Mouse (Mus musculus): Measurements from ENCODE around the gene Tlr12.
"Not testable (repeated sequence)": the region's sequence is repeated elsewhere in the genome, so short reads cannot be mapped to it uniquely, and the experiment has no call there.

The Tlr12 gene

DNA sequence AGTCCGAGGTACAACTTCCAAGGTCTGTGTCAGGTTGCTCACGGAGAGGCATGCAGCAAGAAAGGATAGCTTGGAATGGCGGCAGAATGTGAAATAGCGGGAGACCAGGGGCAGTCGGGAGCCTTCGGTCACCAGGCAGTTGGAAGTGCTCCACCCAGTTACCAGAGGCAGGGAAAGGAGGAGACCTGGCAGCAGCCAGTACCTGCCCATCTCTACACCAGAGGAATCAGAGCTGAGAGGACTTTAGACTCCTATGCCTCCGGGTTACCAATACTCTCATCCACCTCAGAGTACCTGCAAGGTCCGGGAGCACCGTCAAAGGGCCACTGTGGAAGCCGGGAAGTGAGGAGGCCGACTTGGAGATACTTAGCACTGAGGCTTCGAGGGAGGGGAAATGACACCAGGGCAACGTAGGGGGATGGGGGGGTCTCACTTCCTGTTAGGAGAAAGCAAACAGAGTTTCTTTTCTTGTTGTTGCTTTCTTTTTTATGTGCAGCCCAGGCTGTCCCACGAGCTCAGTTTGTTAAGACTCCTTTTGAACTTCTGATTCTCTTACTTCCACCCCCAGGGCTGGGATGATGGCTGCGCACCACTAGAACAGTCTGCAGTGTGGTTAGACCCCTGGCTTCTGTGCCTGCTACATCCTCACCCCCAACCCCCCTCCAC, at the start of gene Tlr12:
Tlr12 (minus strand) TSS at position 374 of the 666 bp plus-strand sequence.
- DNase-seq (ENCODE audit: low read depth), result peak; percentile 58

DNA sequence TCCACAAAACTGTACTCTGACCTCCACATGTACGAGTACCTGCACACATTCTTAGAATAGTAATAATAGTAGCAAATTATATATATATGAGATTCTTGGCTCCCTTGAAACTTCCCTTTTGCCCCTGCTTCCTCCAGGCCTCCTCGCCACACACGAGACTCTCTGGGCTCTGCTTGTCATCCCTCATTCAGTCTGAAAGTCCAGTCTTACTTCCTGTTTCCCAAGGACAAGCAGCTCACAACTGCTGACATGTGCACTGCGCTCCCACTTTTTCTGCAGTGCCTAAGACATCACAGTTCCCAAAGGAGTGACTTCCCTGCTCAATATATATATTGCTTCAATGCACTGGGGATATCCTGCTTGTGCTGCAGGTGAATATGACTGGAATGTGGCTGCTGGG, 48.8 kb upstream of the Tlr12 start:
- not testable (repeated sequence) for DNase-seq (ENCODE audit: low read depth)

DNA sequence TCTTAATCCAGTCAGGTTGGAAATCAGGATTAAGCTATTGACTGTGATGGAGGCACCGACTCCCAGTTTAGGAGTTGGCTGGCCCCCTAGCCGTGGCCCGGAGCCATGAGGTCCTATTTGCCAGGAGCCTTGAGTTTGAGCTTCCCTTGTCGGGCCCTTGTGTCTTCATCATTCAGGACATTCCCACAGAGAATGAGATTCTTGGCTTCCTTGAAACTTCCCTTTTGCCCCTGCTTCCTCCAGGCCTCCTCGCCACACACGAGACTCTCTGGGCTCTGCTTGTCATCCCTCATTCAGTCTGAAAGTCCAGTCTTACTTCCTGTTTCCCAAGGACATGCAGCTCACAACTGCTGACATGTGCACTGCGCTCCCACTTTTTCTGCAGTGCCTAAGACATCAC, 47.9 kb upstream of the Tlr12 start:
- not testable (repeated sequence) for DNase-seq (ENCODE audit: low read depth)

DNA sequence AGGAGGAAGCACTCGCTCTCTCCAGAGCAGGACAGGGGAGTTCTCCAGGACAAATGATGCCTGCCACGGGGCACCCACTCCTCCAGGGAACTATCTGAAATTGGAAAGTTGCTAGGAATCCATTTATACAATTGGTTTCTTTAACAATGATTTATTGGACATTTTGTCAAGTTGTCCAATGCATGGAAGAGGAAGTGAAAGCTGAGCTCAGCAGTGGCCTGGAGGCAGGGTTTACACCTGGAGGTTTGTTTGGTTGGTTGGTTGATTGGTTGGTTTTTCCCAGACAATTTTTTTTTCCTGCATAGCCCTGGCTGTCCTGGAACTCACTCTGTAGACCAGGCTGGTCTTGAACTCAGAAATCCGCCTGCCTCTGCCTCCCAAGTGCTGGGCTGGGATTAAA, 45.6 kb upstream of the Tlr12 start:
- no peak for DNase-seq (ENCODE audit: low read depth)

DNA sequence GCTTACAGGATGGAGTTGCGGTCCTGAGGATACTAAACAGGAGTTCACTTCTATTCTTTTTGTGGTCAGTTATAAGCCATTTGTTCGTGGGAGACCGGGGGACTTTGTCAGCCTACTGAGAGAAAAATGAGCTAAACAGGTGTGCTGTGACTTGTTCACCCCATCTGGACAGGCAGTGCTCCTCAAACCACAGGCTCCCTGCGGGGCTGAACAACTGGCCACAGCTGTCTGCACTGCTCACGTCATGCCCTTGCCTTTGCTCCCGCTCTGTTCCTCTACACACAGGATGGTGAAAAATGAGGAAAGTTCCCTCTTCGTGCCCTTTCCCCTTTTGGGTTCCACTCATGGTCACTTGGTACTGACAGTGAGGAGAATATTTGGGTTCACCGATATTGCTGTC, 42.6 kb upstream of the Tlr12 start:
- DNase-seq (ENCODE audit: low read depth), result no peak

DNA sequence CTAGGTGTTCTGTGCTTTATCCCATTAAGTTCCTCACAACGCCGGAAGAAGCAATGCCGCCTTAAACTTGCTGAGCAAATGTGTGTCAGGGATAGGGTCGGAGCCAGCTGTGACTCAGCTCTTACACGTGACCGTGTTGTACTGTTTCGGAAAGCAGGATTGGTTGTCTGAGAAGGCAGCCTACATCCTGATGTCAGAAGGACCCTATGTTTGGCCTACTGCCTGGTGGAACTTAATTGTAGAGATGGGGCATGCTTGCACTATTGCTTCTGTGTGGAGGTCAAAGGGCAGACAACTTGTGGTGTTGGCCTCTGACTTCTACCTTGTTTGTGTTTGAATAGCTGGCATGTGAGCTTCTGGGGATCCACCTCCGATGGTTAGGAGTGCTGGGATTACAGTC, 41.8 kb upstream of the Tlr12 start:
- DNase-seq (ENCODE audit: low read depth), result no peak

DNA sequence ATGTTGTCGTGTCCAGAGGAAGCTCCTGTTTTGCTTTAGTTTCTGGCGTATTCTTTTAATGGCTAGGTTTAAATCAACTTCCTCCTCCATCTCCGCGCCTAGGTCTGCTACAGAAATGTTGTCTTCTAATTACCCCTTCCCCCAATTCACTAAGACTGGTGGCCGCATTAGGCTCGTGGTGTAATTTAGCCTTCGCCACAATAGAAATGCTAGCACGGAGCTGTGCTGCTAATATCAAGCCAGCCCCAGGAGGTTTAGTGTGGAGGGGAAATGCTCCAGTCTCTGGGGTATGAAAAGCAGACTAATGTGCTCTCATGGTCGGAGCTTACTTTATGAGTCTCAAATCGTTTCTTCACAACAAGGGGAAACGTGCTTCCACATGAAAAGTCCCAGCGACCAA, 37.0 kb upstream of the Tlr12 start:
- peak; percentile 18 for DNase-seq (ENCODE audit: low read depth)

DNA sequence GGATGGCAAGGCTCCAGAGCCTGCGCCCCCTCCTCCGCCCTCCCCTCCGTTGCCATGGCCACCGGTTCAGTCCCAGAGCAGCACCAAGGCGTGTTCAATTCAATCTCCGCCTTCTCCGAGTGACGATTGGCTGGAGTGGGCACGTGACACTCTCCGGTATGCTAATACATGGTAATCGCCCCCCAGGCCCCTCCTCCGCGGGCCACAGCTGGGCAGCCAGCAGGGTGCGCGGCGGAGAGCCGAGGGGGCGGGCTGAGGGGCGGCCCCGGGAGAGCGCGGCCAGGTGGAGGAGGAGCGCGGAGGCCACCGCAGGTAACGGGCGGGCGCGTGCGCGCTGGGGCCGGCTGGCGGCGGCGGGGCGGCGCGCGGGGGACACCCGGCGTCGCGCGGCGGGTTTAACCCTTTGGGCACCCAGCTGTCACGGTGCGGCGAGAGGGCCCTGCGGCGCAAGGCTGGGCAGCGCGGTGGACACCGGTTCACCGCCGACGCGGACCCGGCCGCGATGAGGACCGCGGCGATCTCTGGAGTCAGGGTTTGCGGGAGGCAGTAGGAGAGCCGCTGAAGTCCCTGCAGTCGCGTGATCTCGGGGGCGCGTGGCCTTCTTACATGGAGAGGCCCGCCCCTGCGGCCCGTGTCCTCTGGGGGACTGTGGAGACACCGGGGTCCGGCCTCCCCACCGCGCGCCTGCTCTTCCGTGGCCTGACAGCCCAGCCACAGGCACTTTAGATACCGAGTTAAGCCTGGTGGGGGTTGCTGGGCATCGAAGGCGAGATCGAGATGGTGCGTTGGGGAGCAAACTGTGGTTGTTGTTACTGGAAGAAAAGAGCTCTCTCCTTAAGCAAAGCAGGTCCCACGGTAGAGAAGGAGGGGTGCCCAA, 36.3 kb upstream of the Tlr12 start, which contains the start of gene Phc2:
Phc2 (plus strand) TSS at position 198 of the 877 bp plus-strand sequence.
- DNase-seq (ENCODE audit: low read depth), result peak; percentile 90

DNA sequence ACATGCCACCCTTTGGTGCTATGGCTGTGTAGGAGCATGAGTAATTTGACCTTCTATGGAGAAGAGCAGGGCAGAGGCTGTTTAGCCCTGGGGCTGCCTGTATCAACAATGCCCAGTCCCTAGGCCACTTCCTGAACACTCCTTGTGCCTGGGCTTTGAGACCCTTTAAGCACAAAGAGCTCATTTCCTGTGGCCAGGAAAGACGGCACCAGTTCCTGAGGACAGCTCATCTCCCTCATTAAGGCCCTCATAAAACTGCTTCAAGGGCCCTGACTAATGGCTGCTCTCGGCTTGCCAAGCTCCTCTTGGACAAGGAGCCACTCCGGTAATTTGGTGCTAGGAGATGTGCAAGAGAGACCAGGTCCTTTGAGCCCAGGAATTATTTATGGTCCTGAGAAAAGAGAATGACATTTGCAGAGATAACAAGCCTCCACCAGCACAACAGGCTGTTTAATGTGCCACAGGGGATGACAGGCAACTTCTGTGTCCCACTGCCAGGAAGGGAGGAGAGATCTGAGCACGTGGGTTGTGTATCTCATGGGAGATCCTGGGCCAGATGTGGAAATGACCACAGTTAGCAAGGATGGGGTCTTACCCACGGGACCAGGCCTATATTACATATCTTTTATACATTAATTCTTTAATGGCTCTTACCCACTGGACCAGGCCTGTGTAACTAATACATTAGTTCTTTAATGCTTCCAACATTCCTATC, 34.3 kb upstream of the Tlr12 start:
- no peak for DNase-seq (ENCODE audit: low read depth)

DNA sequence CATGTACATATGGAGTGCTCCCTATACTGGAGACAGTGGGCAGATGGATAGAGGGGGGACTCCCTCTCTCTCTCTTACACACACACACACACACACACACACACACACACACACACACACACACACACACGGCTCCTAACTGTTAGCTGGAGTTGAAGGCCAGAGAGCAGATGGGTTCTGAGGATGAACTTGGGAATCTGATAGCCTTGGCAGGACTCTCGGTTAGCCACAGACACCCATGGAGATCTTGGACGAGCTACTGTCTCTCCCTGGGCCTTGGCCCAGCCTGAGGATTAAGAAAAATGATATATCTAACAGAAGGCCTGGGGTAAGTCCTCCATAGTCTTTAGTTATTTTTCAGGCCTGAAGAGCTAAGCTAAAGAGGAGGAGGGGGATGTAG, 33.1 kb upstream of the Tlr12 start:
- no peak for DNase-seq (ENCODE audit: low read depth)

DNA sequence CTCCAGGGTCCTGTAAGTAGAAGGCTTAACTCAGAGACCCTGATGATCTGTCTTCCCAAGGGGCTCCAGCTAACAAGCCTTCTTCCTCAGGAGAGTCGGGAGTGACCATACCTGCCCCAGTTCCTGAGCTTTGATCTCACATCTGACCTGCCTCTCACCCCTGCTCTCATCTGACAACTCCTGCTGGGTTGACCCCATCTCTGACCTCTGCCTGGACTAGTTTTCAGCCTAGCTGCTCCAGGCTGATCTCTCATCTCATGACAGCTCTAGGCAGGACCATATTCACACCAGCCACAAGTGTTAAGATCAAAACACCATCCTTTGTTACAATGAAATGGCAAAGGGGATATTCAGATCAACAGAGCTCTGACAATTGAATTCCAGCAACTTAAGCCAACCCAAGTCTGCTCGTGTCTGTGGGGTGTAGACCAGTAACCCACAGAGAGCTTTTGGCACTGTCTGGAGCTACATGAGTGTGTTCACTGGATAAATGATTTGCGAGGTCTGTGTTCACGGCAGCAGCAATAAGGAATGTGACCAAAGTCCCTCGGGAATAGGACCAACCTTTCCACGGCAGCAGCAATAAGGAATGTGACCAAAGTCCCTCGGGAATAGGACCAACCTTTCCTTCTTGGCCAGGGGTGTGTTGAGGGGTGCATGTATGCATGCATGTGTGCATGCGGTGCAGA, 30.3 kb upstream of the Tlr12 start:
- no peak for DNase-seq (ENCODE audit: low read depth)

DNA sequence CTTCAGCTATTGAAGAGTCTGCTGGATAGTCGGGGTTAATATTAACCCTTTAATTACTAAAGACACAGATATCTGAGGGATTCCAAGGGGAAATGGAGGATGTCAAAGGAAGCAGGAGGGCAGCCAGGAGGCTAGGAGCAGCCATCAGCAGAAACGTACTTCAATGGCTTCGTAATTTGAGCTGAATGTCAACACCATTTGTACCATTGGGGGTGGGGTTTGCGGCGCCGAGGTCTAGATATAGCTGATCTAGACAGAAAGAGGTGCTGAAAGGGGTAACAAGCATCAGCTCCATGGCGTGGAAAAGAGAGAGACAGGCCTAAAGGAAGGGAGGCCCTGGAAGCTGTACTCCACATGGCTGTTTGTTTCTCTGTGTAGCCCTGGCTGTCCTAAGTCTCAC, 28.3 kb upstream of the Tlr12 start:
- DNase-seq (ENCODE audit: low read depth), result no peak

DNA sequence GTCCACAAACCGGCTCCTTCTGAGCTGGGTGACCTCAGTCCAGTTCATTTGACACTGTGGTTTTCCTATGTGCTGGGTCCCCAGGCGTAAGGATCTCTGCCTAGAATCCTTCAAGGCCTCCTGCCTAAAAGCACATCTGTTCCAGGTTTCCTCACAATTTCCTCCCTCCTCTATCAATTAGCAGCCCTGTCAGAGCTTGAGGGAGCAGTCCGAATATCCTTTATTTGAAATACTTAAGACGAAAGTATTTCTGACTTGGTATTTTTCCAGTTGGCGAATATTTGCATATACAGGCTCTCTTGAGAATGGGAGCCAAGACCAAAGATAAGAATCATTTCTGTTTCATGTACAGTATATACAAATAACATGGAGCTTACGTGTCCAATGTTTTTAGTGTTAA, 27.5 kb upstream of the Tlr12 start:
- DNase-seq (ENCODE audit: low read depth), result no peak

DNA sequence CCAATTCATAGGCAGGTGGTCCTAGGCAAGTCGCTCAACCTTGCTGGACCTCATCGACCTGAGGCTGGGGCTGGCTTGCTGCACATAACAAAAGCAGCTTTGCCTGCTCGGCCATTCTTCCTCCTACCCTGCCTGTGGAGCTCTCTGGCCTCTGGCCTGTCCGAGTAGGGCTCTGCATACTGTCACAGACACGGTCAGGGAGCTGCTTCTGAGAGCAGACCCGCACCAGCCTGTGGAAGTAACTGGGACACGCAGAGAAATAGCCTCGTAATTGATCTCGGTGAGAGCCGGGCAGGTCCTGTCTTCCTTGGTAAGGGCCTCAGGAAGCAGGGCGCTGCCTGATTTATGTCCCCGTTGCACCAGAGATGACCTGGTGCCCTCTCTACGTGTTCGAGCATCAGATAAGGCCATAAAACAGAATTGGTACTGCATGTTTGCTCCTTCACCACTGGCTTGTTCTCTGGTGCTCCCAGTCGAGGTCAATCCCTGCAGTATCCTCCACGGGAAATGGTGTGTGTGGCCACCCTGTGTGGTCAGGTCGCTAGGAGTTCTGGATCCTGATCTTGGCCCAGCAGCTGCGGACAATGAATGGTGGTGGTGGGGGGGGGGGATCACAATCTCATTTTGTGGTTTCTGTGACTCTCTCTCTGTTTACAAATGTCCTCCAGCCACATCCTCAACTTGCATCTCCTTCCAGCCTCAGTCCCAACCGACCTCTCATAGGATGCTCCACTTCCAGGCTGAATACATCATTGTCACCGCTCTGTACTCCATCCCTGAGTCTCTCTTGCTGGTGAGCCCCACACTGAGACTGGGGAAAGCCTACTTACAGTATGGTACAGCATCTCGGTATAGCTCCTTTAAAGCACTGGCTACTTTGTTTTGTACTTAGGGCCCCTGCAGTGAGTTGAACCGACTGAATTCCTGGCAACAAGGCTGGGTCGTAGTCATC, 23.6 kb upstream of the Tlr12 start:
- DNase-seq (ENCODE audit: low read depth), result no peak

DNA sequence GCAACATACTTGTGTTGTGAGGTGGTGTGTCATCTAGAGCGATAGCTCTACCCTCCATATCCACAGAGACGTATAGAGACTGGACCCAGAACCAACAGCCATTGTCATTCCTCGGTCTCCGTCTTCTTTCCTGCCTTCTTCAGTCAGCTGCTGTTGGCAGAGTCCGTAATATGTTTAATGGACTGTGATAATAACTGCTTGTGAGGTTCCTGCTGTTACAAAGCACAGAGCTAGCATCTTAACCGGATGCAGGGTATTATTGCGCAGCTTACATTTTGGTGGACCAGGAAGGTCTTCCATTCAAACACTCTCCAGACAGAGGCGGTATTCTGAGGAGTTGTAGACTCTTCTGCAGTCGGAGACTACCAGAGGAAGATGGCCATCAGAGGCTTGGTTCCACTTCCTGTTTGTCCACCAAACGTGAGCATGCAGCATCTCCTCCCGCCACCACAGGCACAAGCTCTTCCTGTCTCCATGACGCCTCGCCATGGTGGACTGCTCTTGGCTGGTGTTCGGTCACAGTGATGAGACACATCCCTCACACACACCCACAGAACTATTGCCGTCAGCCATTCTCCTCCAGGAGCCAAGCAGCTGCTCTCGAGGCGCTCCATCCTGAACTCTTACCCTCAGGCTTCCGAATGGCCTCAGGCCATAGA, 20.0 kb upstream of the Tlr12 start:
- DNase-seq (ENCODE audit: low read depth), result no peak

DNA sequence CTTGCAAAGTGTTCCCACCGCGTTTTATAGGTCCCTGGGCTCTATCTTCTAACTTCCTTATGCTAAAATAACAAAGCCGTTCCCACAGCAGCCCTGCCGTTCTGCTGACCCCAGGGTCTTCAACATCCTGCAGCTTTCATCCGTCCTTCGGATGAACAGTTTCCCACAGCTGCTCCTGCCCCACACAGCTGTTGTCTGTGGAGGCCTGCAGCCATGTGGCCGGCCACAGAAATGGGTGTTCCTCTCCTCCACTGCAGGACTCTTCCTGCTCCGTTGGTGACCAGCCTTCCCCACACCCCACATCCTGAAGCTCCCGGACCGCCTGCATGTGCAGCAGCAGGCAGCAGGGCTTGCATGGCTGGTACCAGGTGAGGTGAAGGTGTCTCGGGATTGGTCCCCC, 18.8 kb upstream of the Tlr12 start:
- DNase-seq (ENCODE audit: low read depth), result no peak

DNA sequence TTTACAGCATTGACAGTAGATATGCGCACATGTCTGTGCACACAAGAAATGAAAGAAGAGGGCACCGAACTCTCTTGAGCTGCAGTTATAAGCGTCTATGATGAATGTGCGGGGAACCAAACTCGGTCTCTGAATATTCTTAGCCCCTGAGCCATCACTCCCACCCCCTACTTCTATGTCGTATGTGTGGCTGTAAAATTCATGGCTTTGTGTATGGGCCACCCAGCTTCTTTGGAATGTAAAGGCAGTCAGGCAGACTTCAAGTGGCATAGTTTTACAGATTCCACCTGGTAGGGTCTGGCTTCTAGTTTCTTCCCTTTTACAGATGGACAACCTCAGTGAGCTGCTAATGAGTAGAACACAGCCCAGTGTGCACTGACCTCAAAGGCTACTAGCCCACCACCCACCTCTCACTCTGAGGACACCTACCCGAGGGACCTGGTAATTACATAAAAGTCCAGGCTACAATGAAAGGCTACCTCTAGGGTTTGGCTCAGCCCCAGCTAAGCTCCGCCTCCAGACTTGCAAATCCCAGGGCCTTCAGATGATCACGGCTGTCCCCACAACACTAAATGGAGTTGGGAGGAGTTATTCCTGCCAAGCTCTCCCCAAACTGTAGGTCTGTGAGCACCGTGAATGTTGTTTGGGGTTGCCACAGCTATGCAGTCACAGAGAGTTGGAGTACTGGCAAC, 17.6 kb upstream of the Tlr12 start:
- no peak for DNase-seq (ENCODE audit: low read depth)

DNA sequence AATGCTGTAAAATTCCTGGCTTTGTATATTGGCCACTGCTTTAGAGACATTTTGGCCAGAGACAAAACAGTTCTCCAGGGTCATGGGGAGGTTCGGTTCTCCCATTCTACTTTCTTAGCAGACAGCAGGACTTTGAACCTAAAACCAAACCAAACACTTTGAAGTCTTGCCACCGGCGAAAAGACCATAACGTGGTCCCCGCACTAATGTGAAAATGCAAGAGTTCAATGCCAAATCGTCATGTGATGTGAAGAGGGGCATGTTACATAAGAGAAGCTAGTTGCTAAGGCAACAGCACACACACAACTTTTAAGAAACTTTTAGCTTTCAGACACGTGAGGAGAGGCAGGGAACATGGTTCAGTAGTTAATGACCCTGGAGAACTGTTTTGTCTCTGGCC, 17.0 kb upstream of the Tlr12 start:
- no peak for DNase-seq (ENCODE audit: low read depth)

DNA sequence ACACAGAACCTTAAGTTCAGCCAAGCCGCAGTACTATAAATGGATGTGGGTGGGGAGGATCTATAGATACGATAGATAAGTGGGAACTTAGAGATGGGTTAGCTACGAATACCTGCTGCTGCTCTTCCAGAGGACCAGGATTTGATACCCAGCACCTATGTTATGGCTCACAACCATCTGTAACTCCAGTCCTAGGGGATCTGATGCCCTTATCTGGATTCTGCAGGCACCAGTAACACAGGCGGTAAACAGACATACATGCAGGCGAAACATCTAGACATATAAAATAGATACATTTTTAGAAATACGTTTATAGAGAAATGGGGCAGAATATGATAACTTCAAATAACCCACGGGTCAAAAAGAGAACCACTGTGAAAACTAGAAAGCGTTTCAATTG, 2.7 kb upstream of the Tlr12 start:
- DNase-seq (ENCODE audit: low read depth), result no peak

DNA sequence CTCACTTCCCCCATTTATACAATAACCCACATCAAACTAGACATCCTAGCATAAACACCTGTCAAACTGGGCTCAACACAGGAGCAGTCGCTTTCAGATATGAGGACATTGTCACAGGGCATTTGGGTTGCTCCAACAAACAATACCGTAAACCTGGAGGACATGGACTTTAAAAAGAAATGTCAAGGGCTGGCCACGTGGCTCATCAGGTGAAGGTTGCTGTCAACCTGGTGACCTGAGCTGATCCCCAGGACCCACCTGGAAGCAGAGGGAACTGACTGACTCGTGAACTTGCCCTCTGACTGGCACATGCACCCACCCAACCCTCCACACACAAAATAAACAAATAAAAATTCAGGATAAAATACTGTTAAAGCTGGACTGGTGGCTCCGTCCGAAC, 2.2 kb upstream of the Tlr12 start:
- no peak for DNase-seq (ENCODE audit: low read depth)
